Mouse (Mus musculus): Measurements from ENCODE around the gene Fam129a. TPM values are rescaled to one million over a fixed set of nuclear protein-coding genes. Genes with fewer than 3 reads are reported as not detected.
A peak's percentile ranks its signal among the peaks of the same experiment; 100 is the strongest.

Fam129a gene
- polyA plus RNA-seq, 1 experiment from 2014 or later: 0.77 TPM

DNA sequence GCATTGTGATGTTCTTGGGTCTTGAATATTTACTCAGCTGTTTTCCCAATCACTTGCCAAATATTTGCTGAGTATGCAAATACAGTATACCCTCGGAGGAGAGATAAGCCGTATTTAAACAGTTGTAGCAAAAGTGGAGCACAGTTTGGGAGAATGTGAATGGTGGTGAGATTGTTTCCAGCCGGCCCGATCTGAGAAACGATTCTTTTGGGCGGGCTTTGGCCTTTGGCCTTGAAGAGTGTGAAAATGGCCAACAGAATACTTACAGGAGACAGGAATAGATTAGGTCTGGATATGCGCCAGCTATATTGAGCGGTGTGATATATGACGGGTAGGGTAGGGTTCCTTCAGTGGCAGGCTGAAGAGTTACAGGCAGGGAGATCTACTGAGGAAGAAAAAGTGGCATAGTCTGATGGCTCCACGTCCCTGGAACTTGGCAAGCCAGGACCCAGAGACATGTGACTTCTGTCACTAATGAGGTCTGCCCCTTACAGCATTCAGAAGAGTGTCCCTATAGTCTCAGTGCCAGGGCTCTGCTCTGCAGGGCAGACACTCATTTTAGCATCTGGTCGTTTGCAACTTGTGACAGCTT, 60.8 kb downstream of the Fam129a start:
- no peaks in the 10 kb centered on the region for H3K27me3 ChIP-seq (replicated peaks)
- peaks cover 10% of the 10 kb centered on the region; the same call in 1 of the 2 replicates for H3K4me1 ChIP-seq
- no peak overlapping the region for H3K4me3 ChIP-seq
- no peaks in the 10 kb centered on the region for H3K9me3 ChIP-seq
- no peak overlapping the region for H3K4me2 ChIP-seq
- peak; percentile 66; the same call in 1 of the 2 replicates for ATAC-seq (replicated peaks)
- H3K27ac ChIP-seq: no peak overlapping the region
- WGBS: 69% methylated on average over 11 of the region's 11 CpGs
- H3K9ac ChIP-seq: no peak overlapping the region
- no peaks in the 10 kb centered on the region for H3K36me3 ChIP-seq (replicated peaks)

DNA sequence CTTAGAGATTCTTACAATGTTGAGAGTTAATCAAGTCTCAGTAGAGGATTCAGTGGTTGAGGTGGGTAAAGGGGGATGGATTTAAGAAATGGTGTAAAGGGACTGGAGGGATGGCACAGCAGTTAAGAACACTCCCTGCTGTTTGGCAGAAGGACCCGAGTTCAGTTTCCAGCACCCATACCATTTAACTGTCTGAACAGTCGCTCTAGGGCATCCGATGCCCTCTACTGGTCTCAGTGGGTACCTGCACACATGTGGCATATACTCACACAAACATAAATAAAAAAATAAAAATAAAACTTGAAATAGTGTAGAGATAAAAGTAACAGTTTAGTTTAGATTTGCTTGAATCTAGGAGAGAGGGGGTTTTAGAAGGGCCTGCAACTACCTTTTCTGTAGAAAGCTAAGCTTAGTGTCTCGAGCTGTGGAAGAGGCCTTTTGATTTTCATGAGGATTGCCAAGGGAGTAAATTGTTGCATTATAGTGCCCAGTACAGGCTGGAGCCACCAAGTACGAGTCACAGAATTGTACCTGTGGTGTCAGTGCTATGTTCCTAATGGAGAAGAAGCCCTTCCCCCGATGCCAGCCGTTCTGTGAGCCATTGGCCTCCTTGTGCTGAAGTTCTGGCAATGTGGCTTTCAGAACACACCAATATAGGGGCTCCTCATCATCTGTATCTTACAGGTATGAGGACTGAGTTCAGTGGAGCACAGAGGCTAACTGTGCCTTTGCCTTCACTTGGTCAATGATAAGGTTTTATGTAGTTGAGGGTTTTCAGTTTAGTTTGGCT, 61.8 kb downstream of the Fam129a start:
- ATAC-seq (replicated peaks): no peak
- no peaks in the 10 kb centered on the region for H3K27me3 ChIP-seq (replicated peaks)
- 95% methylated on average over 7 of the region's 7 CpGs for WGBS
- no peaks in the 10 kb centered on the region for H3K9me3 ChIP-seq
- H3K4me1 ChIP-seq: peaks cover 10% of the 10 kb centered on the region; the same call in 1 of the 2 replicates
- no peak overlapping the region for H3K4me3 ChIP-seq
- H3K4me2 ChIP-seq: no peak overlapping the region
- no peak overlapping the region for H3K27ac ChIP-seq
- H3K9ac ChIP-seq: no peak overlapping the region
- no peaks in the 10 kb centered on the region for H3K36me3 ChIP-seq (replicated peaks)

GRCm38 (mm10) chr1:151636637-151637036, 65.7 kb downstream of the Fam129a start:
- Histone ChIP-seq H3K27ac (no peak overlapping the region), H3K4me2 (no peak overlapping the region), H3K9me3 (no peaks in the 10 kb centered on the region), H3K4me3 (no peak overlapping the region), H3K9ac (no peak overlapping the region), H3K4me1 (0 out of 2 replicates have a peak, but pooled peaks cover under 1% of the 10 kb centered on the region), H3K27me3 (replicated peaks) (no peaks in the 10 kb centered on the region), H3K36me3 (replicated peaks) (no peaks in the 10 kb centered on the region)
- WGBS: 86% methylated on average over 3 of the region's 3 CpGs
- no peak for ATAC-seq (replicated peaks)

DNA sequence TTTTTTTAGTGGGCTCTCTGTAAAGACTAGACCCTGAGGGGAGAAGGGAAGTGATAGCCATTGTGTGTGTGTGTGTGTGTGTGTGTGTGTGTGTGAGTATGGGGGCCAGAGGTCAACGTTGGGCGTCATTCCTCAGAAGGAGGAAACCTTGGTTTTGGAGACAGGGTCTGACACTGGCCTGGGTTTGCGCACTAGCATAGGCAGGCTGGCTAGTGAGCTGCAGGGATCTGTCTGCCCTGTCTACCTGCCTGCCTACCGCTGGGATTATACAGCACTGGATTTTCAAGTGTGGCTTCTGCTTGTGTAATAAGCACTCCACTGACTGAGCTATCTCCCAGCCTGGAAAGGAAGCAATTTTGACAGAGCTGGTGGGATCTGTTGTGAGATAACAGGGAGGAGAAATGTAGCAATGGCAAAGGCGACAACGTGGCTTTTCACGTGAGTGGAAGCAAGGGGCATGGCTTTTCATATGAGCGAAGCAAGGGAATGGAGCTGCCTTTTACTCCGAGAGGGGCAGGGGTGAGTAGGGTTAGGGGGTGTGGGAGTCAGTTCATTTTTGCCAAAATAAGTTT, 66.5 kb downstream of the Fam129a start:
- Histone ChIP-seq H3K9ac (no peak overlapping the region), H3K4me2 (no peak overlapping the region), H3K27ac (no peak overlapping the region), H3K27me3 (replicated peaks) (no peaks in the 10 kb centered on the region), H3K9me3 (no peaks in the 10 kb centered on the region), H3K36me3 (replicated peaks) (no peaks in the 10 kb centered on the region), H3K4me3 (no peak overlapping the region), H3K4me1 (no peaks in the 10 kb centered on the region)
- no peak for ATAC-seq (replicated peaks)
- 90% methylated on average over 9 of the region's 9 CpGs for WGBS

DNA sequence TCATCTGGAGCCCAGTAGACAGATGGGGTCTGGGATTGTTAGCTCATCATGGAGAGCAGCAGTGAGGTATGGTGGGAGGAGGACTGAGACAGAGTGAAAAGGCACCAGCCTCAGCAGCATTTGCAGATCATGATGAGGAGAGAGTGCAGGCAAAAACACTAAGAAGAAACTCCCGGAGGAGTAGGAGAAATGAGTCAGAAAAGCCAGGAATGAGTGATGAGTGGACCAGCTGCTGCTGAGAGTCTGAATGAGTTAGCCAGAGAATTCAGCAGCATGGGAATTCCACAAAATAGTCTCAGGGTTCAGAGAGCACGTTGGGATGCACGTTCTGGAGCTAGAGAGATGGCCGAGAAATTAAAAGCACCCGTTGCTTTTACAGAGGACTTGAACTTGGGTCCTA, 67.4 kb downstream of the Fam129a start:
- no peak overlapping the region for H3K9ac ChIP-seq
- no peaks in the 10 kb centered on the region for H3K36me3 ChIP-seq (replicated peaks)
- H3K4me2 ChIP-seq: no peak overlapping the region
- ATAC-seq (replicated peaks): no peak
- no peaks in the 10 kb centered on the region for H3K27me3 ChIP-seq (replicated peaks)
- H3K27ac ChIP-seq: no peak overlapping the region
- H3K9me3 ChIP-seq: no peaks in the 10 kb centered on the region
- H3K4me1 ChIP-seq: no peaks in the 10 kb centered on the region
- no peak overlapping the region for H3K4me3 ChIP-seq
- WGBS: 90% methylated on average over 5 of the region's 5 CpGs

DNA sequence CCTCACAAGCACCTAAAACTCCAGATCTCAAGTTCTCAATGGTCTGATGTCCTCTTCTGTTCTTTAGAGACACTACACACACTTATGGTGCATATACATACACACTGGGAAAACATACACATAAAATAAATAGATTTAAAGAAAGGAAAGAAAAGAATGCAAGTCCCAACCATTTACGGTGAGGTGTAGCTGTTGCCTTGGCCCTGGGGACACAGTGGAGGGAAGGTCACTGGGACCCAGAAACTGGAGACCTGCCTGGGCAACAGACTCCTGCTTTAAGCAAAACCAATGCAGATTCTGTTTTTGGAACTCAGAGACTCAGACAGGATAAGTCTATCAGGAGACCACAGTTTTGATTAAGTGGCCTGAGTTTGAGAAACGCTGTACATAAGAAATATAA, 67.8 kb downstream of the Fam129a start:
- Histone ChIP-seq H3K4me1 (no peaks in the 10 kb centered on the region), H3K9me3 (no peaks in the 10 kb centered on the region), H3K27ac (no peak overlapping the region), H3K9ac (no peak overlapping the region), H3K4me3 (no peak overlapping the region), H3K27me3 (replicated peaks) (no peaks in the 10 kb centered on the region), H3K36me3 (replicated peaks) (no peaks in the 10 kb centered on the region), H3K4me2 (no peak overlapping the region)
- WGBS: 98% methylated on average over 2 of the region's 2 CpGs
- no peak for ATAC-seq (replicated peaks)

GRCm38 (mm10) chr1:151646380-151646779, 75.4 kb downstream of the Fam129a start:
- 91% methylated on average over 3 of the region's 3 CpGs for WGBS
- Histone ChIP-seq H3K4me3 (no peak overlapping the region), H3K9me3 (no peaks in the 10 kb centered on the region)

DNA sequence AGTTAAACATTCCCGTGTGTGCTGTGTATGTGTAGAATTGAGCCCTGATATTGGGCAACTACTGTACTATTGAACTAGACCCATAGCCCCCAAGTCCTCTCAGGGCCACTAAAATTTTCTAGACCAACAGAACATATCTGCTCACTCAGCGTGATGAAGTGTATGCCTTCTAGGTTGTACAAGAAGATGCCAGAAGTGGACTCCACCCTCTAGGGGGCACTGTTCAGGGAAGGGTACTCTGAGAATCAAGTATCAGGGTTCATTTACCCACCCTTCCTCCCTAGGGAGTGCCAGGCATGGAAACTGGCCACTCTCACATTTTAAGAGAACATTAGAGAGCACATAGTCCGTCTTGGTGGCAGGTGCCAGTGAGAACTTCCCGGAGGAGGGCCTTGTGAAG, 77.1 kb downstream of the Fam129a start:
- Histone ChIP-seq H3K27ac (no peak overlapping the region), H3K9ac (no peak overlapping the region), H3K9me3 (no peaks in the 10 kb centered on the region), H3K36me3 (replicated peaks) (no peaks in the 10 kb centered on the region), H3K4me1 (no peaks in the 10 kb centered on the region), H3K4me3 (no peak overlapping the region), H3K27me3 (replicated peaks) (no peaks in the 10 kb centered on the region), H3K4me2 (no peak overlapping the region)
- ATAC-seq (replicated peaks): no peak
- 92% methylated on average over 4 of the region's 4 CpGs for WGBS

More at GRCm38 (mm10) chr1:151646380-151646779, 75.4 kb downstream of the Fam129a start:
- Histone ChIP-seq H3K4me2 (no peak overlapping the region), H3K36me3 (replicated peaks) (no peaks in the 10 kb centered on the region), H3K27me3 (replicated peaks) (no peaks in the 10 kb centered on the region), H3K4me1 (no peaks in the 10 kb centered on the region), H3K9ac (no peak overlapping the region), H3K27ac (no peak overlapping the region)
- no peak for ATAC-seq (replicated peaks)

GRCm38 (mm10) chr1:151657042-151657605, 86.1 kb downstream of the Fam129a start:
- Histone ChIP-seq H3K4me3 (no peak overlapping the region), H3K27ac (no peak overlapping the region), H3K36me3 (replicated peaks) (no peaks in the 10 kb centered on the region), H3K9ac (no peak overlapping the region), H3K9me3 (no peaks in the 10 kb centered on the region), H3K4me2 (no peak overlapping the region), H3K4me1 (peaks cover 4% of the 10 kb centered on the region; the same call in 1 of the 2 replicates), H3K27me3 (replicated peaks) (no peaks in the 10 kb centered on the region)
- WGBS: 38% methylated on average over 7 of the region's 7 CpGs
- no peak for ATAC-seq (replicated peaks)

DNA sequence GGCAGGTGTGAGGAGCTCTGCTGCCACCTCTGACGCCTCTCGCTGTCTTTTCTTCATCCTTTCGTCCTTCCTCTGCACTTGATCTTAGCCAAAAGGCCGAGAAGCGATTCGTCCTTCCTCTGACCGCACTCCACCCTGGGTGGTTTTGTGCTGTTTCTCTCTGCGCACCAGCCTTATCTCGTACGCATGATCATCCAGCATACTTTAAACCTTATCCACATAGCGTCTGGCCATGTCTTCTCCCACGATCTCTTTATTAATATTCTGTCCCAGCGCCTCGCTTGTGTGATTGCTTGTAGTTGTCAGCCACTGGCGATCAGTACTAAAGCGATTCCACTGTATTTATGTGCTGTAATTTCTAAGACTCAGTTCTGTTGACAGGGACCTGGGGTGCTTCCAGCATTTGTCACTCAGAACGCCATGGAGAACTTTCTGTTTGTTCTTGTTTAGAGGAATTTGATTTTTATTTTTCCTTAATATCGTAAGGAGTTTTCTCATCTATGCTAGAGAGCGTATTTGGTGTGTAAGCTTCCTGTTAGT, 87.4 kb downstream of the Fam129a start:
- H3K4me1 ChIP-seq: peaks cover 4% of the 10 kb centered on the region; the same call in 1 of the 2 replicates
- no peaks in the 10 kb centered on the region for H3K9me3 ChIP-seq
- H3K4me3 ChIP-seq: no peak overlapping the region
- H3K27ac ChIP-seq: no peak overlapping the region
- WGBS: 70% methylated on average over 19 of the region's 19 CpGs
- no peak overlapping the region for H3K4me2 ChIP-seq
- no peak overlapping the region for H3K9ac ChIP-seq
- ATAC-seq (replicated peaks): no peak
- no peaks in the 10 kb centered on the region for H3K27me3 ChIP-seq (replicated peaks)
- H3K36me3 ChIP-seq (replicated peaks): no peaks in the 10 kb centered on the region

GRCm38 (mm10) chr1:151659636-151660035, 88.7 kb downstream of the Fam129a start:
- no peak overlapping the region for H3K9ac ChIP-seq
- ATAC-seq (replicated peaks): no peak
- H3K4me3 ChIP-seq: no peak overlapping the region
- no peak overlapping the region for H3K27ac ChIP-seq
- H3K27me3 ChIP-seq (replicated peaks): no peaks in the 10 kb centered on the region
- WGBS: 84% methylated on average over 8 of the region's 8 CpGs
- H3K9me3 ChIP-seq: no peaks in the 10 kb centered on the region
- no peaks in the 10 kb centered on the region for H3K36me3 ChIP-seq (replicated peaks)
- peaks cover 4% of the 10 kb centered on the region; the same call in 1 of the 2 replicates for H3K4me1 ChIP-seq
- no peak overlapping the region for H3K4me2 ChIP-seq

- H3K27me3 ChIP-seq (replicated peaks): no peaks in the 10 kb centered on the region
- H3K9ac ChIP-seq: no peak overlapping the region
- WGBS: 91% methylated on average over 4 of the region's 4 CpGs
- H3K9me3 ChIP-seq: no peaks in the 10 kb centered on the region
- H3K4me3 ChIP-seq: no peak overlapping the region
- no peak overlapping the region for H3K27ac ChIP-seq
- H3K4me1 ChIP-seq: peaks cover 4% of the 10 kb centered on the region; the same call in 1 of the 2 replicates
- H3K4me2 ChIP-seq: no peak overlapping the region
- no peaks in the 10 kb centered on the region for H3K36me3 ChIP-seq (replicated peaks)
- no peak for ATAC-seq (replicated peaks)
These were observed 89.3 kb downstream of the Fam129a start for GRCm38 (mm10) chr1:151660251-151660650.

Data from midbrain, embryonic 15.5 days (tissue).